Mouse (Mus musculus) megakaryocyte, adult 5-6 weeks (primary cell): Measurements from ENCODE around the gene C3. TPM values are rescaled to one million over a fixed set of nuclear protein-coding genes. Genes with fewer than 3 reads are reported as not detected.
A peak's percentile ranks its signal among the peaks of the same experiment; 100 is the strongest.

ENCODE experiments used
- ATAC-seq: 2 replicates; pipeline ENCODE4 v1.8.0; 2016; ENCODE audit warnings: mild to moderate bottlenecking, inconsistent platforms; ENCODE audit not compliant: poor library complexity, severe bottlenecking
- total RNA-seq, 2 experiments: library from RNA; stranded (forward) in 1 of 2; stranded (reverse) in 1 of 2; fragments of 153-499, 151-499 nt in 1 of 2; fragments of 221-1000, 200-1000 nt in 1 of 2; gene quantifications; 2 replicates each; pipeline versions ENCODE4 v1.2.3 to v1.2.4; 2015 to 2017

Gene C3
- total RNA-seq, 2 experiments from 2014 or later, result 699 to 1,145 TPM

DNA sequence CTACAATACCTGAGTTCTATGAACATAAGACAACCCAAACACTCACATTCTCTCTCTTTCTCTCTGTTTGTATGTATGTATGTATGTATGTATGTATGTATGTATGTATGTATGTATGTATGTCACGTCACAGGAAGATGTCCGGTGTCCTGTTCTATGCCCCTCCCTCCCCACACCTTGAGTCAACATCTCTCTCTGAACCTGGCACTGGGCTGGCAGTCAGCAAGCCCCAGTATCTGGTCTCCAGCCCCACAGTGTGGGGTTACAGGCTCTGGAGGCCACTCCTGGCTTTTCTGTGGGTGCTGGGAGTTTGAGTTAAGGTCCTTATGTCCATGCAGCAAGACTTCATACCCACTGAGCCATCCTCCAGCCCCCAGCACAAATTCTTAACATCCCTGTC lies 468 bp downstream of the C3 start:
- no peak for ATAC-seq

GRCm38 (mm10) chr17:57223313-57223712 lies 4.6 kb downstream of the C3 start:
- ATAC-seq, result no peak

GRCm38 (mm10) chr17:57221911-57222310 lies 6.0 kb downstream of the C3 start:
- no peak for ATAC-seq

DNA sequence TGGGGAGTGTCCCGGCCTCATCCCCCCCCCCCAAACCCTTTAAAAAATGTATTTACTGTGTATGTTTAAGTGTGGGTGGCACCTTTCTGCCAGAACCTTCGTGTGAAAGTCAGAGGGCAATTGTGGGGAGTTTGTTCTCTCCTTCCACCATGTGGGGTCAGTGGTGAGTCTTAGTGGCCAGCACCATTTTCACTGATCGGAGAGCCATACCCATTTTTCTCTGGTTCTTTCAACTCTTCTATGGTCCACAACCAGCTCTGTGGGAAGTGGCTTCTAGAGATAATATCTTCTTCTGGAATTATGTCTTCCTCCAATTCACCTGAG lies 8.1 kb downstream of the C3 start:
- ATAC-seq, result peak; percentile 39

GRCm38 (mm10) chr17:57219167-57219883 lies 8.6 kb downstream of the C3 start:
- peak; percentile 61 for ATAC-seq

GRCm38 (mm10) chr17:57218335-57218900 lies 9.5 kb downstream of the C3 start:
- no peak for ATAC-seq

DNA sequence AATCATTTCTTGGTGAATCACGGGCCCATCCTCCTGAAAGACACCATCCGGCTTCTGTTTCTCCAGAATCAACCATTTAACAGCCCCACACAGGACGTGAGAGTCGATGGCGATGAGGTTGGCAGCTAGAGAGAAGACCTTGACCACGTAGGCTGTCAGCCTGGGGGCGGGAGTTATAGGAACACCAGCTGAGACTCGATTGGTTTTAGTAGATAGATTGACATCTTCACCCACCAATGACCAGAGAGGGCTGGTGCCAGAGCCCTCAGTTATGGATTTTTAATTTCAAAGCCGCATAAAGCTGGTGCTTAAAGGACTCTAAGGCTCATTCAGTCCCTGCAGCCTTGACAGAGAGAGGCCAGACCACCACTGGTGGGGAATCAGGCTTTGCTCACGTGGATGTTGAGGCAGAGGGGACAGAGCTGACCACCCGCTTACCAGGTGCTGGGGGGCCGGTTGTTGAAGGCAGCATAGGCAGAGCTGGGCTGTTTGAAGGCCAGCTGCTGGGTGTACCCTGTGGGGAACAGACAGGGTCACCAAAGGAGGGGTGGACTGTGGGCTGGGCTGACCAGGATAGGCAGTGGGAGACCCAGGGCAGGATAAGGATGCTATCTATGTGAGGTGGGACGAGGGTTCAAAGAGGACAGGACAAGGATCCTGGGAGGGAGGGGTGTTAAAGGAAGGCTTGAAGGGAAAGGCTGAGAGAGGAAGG lies 13.1 kb downstream of the C3 start:
- 0 out of 2 replicates have a peak, but pooled peaks have one; percentile 27 for ATAC-seq

- no peak for ATAC-seq
These were observed 16.4 kb downstream of the C3 start for GRCm38 (mm10) chr17:57211501-57211900.

DNA sequence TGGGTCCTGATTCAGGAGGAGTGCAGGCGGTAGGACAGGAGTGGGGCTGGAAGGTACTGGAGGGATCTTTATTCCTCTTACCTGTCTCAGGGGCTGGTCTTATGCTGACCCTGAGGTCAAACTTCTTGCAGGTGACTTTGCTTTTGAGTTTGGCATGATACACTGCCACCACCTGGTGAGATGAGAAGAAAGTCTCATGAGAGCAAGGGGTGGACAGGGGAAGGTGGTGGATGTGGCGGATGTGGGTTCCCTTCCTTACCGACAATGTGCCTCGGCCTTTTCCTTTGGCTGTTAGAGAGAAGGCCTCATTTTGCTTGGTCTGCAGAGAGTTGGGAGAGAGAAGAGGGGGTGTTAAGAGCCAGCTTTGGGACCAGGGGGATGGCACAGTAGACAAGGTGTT lies 18.6 kb downstream of the C3 start:
- peak; percentile 74 for ATAC-seq

DNA sequence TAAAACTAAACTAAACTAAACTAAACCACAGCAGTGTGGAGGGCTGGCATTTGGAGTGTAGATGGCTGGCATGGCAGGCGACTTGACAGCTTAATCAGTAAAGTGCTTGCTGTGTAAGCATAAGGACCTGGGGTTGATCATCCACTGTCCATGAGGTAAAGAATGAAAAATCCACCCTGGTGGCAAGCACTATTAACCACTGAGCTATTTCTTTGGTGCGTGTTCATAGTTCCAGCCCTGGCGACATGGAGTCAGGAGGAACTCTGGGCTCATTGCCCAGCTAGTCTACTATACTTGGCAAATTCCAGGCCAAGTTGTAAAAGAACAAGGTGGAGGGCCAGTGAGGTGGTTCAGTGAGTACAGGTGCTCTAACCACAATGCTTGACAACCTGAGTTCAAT lies 20.0 kb downstream of the C3 start:
- no peak for ATAC-seq

DNA sequence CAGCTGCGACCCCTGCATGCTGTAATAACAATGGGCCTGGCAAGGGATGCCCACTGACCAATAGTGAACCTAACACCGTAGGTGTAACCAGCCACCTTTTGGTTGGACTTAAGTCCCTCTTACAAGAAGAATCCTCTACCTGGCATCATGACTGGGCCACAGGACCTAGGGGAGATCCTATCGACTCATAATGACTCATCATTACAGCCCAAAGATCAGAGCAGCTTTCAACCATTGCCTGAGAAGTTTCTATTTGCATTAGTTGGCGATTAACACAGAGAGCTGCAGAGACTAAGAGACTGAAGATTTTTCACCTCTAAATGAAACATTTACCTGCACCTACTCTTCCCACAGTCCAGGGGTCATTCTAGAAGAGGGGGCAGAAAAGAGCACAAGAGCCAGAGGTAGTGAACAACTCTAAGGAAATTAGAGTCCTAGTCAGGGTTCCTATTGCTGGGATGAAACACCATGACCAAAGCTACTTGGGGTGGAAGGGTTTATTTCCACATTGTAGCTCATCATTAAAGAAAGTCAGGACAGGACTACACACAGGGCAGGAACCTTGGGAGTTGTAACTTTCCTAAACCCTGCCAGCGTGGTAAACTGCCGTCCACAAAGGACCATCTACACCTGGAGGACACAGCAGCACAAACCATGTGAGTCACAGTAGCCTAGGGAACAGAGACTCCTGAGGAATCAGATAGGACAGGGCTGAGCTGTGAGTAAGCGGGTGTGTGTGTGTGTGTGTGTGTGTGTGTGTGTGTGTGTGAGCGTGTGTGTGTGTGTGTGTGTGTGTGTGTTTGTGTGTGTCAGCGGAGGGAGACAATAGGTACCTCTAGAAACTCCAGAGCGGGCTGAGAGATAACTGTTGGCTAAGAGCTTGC lies 25.9 kb downstream of the C3 start:
- ATAC-seq, result no peak

DNA sequence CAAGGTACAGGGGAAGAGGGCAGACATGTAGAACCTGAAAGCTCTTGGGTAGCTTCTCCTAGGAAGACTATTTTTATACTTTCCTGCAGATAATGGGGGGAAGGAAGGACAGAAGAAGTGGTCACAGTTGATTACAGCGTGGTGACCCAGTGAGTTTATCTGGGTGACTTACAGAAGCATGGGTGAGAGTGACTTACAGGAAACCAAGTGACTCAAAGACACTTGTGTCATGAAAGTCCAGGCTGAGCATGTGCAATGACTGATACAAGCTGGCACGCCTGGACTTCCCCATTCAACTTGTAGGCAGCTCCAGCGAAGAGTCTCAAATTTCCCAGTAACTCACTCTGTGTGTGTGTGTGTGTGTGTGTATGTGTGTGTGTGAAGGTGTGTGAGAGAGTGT lies 29.7 kb downstream of the C3 start:
- peak; percentile 66 for ATAC-seq

DNA sequence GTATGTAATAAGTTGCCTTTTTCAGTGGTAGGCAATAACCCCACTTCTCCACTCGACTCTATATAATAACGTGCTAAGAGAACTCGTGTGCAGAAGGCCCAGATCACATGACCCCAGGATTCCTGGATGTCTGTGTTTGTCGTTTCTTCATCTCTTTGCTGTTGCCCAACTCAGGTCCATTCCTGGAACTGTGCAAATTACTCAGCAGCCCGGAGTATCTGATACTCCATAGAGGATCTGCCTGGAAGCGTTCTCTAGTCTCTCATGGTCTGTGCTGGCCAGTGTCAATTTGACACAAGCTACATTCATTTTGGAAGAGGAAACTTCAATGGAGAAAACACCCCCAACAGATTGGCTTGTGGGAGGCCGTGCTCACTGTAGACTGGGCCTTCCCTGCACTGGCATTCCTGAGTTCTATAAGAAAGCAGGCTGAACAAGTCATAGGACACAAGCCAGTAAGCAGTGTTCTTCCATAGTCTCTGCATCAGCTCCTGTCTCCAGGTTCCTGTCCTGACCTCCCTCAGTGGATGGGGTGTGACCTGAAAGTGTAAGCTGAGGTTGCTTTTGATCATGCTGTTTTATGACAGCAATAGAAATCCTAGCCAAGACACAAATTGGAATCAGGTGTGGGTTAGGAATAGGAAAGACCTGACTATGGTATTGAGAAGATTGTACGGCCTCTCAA lies 32.5 kb downstream of the C3 start:
- ATAC-seq, result no peak

DNA sequence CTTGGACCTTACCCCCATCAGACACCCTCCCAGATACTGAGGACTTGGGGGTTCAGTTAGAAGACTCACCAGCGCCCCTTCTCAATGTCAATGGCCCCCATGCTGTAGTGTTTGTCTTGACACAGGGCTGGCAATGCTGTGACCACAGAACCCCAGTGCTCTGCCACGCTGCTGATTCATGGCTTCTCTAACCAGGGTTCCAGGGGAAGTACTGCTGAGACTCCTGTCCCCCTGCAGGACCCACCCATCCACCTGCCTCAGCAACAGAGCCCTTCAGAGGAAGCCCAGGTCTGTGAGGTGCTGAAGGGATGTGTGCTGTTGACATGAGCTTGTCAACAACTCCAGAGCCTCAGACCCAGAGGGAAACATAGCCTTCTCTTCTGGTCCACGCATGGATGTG lies 33.2 kb downstream of the C3 start:
- no peak for ATAC-seq

GRCm38 (mm10) chr17:57194041-57194507 lies 33.9 kb downstream of the C3 start, which contains the start of gene Tnfsf14:
Gene Tnfsf14, minus strand, starts transcription at chr17:57194177.
- ATAC-seq, result peak; percentile 83

DNA sequence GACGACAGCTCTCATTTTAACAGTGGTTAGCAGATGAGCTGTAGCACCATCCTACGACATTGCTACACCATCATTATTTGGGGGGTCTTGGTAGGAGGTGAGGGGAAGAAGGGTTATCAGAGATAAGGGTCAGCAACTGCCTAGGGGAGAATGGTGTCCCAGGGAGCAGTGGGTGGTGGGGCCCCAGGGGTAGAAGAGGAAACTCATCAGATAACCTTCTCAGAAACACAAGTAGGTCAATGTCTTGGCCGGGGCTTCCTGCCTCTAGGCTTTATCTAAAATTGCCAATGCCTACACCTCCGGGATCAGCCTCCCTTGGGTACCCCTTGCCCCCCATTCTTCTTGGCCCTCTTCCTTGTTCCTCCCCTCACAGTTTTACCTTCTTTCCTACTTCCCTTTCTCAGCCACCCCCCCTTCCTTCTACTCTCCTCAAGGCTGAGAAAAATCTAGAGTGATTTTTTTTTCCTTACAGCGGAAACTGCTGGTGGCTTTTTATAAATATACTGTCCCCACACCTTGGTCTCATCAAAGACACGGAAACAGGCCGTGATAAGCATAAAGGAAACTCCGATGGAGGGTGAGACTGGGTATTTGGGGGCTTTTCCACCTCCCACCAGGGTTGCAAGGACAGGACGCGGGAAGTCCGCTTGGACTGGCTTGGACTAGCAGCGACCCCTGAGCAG lies 39.3 kb downstream of the C3 start:
- ATAC-seq, result peak; percentile 47

- ATAC-seq, result no peak
These were observed 42.3 kb downstream of the C3 start for GRCm38 (mm10) chr17:57185641-57186040.

- peak; percentile 66 for ATAC-seq
These were observed 45.1 kb downstream of the C3 start for GRCm38 (mm10) chr17:57182871-57183270.

DNA sequence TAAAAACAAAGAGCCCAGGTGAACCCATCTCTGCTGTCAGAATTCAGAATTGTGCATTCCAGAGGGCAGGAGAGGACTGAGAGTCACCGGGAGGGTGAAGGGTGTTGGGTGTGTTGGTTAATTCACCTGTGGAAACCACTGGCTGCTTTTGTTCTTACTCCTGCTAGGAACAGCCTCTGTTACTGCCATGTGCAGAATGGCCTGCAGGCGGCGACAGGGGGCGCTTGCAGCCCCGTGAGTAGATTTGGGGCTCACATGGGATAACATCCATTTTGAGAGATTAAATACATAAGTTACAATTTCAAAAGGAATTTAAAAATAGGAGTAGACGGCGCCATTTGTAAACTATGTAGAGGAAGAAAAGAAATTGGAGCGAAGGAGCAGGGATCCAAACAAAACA lies 47.6 kb downstream of the C3 start:
- ATAC-seq, result peak; percentile 83

- no peak for ATAC-seq
These were observed 54.6 kb downstream of the C3 start for GRCm38 (mm10) chr17:57173351-57173750.
